Mouse (Mus musculus) thymus, adult 2 months (tissue): Measurements from ENCODE around the gene Dab2ip.

ENCODE experiments used
- CTCF ChIP-seq: fragments of 200-500 bp; IDR thresholded peaks from 2 replicates; pipeline ENCODE4 v1.5.1; 2012; ENCODE audit warnings: mild to moderate bottlenecking, control low read depth, low read length, moderate library complexity, borderline replicate concordance; ENCODE audit not compliant: control insufficient read depth, poor library complexity, insufficient read depth; ENCODE audit errors: extremely low read depth
- POLR2A ChIP-seq: fragments of 200-500 bp; IDR thresholded peaks from 2 replicates; pipeline ENCODE4 v1.6.1; 2012; ENCODE audit warnings: mild to moderate bottlenecking, low read length, control low read depth, moderate library complexity; ENCODE audit not compliant: control insufficient read depth, poor library complexity, insufficient read depth; ENCODE audit errors: extremely low read depth

- TF ChIP-seq CTCF (no peak), POLR2A (no peak)
Measured at GRCm38 (mm10) chr2:35770541-35770940, 212.5 kb downstream of the Dab2ip start.
